Mouse (Mus musculus): Measurements from ENCODE around the gene Gipc3.

Gene Gipc3

DNA sequence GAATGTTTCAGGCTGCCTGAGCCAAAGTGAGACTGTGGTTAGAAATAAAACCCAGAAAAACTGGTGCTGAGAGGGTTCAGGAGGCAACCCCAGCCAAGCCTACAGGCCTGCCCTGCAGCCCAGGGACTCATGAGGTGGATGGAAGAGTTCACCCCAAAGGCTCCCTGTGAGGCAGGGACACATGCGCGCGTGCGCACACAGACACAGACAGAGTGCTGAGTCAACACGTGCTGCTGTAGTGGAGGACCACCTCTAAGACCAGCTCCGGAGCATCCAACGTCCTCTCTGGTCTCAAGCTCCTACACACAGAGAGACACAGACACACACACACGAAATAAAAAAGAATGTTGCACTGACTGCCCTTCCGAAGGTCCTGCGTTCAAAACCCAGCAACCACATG, 32.3 kb upstream of the Gipc3 start:
- in situ Hi-C loops (cut with MboI; ENCODE audit: low sequenced_read_pairs): no loop called here

GRCm38 (mm10) chr10:81367207-81367495, 24.1 kb upstream of the Gipc3 start:
- in situ Hi-C loops (cut with MboI; ENCODE audit: low sequenced_read_pairs): no loop called here

DNA sequence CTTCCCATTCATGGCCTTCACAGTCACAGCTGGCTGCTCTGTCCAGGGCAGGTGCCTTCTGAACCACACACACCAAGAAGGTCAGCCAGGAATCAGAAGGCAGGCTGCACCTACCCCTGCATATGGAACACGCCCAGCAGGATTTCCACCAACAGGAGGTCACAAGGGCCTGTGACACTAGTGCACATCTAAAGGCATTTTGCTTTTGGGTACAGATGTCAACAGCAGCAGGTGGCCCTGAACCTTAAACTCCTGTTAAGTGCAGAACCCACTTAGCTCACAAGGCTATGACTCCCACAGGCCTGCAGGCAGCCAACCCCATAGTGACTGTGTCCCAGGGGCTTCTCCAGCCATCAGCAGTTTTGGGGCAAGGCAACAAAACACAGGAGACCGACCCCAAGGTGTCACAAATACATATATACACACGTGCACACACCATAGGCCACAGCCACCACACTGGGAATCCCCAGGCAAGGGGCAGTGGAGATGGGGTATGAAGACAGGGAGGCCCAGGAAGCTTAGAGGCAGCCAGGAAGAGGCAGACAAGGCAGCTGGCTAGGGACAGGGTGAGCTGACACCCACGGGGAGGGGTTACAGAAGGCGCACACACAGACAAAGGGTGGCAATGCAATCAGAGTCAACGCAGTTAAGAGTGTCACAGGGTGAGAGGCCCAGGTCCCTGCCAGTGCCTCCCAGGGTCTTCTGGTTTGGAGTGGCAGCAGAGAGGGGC, 23.6 kb upstream of the Gipc3 start:
- in situ Hi-C loops (cut with MboI; ENCODE audit: low sequenced_read_pairs): no loop called here

GRCm38 (mm10) chr10:81365672-81366476, 22.8 kb upstream of the Gipc3 start, which contains the start of gene 4930404N11Rik:
TSS of gene 4930404N11Rik (minus strand) at chr10:81365816.
- in situ Hi-C loops (cut with MboI; ENCODE audit: low sequenced_read_pairs): no loop called here

DNA sequence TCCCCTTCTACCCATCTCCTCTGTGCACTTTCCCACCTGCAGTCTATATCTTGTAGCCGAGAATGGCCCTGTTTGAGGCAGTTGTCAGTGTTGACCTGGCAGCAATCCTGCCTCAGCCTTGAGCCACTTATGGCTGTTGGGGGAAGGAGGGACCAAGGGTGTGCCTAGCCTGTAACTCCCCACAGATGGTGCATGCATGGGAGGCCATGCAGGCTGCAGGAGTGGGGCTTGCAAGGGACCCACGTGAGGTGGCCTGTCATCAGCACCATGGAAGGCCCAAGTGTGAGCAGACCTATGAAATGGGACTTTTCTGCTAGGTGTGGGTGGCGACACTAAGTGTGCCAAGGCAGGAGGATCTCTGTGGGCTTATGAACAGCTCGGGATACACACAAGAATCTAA, 22.0 kb upstream of the Gipc3 start:
- in situ Hi-C loops (cut with MboI; ENCODE audit: low sequenced_read_pairs): no loop called here

- in situ Hi-C loops (cut with MboI; ENCODE audit: low sequenced_read_pairs): no loop called here
Observed at GRCm38 (mm10) chr10:81364666-81365065, 21.6 kb upstream of the Gipc3 start.

DNA sequence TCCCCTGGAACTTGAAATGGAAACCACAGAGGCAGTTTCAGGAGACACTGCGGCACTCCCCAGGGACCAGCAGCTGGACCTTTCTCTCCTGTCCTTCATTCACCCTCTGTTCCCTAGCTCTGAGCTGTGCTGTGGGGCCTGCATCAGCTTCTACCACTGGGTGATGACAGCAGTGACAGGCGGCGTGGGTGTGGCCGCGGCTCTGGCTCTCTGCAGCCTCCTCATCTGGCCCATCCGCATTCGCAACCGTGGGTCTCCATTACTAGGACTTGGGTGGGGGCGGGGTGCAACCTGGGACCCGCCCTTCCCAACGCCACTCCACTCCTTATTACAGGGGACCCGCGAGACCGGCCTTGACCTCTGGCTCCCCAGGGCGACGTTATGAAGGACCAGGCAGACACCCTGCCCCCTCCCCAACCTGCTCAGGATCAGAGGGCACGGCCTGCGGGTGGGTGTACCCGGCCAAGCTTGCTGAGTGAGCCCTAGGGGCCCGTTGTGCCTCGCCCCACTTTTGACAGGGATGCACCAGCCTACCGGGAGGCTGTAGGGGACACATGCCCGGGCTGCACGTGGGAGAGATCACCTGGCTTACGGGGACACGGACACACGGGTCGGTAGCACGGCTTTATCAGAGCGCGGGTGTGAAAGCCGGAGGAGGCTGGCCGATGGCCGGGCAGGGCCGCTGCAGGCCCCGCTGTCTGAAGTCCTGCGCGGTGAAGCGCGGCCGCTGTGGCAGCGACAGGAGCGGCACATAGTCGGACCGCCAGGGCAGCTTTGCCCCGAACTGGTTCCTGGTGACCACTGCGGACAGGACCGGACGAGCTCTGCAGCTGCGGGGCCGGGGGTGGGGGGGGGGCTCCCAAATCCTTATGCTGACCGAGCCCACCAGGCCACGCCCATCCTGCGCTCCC, 20.6 kb upstream of the Gipc3 start:
- in situ Hi-C loops (cut with MboI; ENCODE audit: low sequenced_read_pairs): no loop called here

GRCm38 (mm10) chr10:81362336-81362949, 19.4 kb upstream of the Gipc3 start:
- in situ Hi-C loops (cut with MboI; ENCODE audit: low sequenced_read_pairs): no loop called here

DNA sequence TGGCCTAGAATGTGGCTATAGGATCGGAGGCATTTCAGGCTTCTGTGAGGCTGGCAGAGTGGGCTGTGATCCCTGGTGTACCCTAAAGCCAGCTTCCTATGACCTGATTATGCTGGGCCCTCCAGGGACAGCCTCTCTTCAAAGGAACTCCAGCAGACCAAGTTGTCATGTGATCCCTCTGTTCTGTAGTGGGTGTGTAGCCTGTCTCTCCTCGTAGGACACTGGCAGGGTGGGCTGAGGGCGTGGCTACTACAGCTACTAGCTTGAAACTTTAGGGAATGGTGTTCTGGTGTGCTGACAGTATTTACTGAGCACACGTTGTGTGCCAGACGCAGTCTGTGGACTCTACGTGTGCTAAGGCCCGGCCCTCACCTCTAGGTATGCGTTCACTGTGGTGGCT, 17.7 kb upstream of the Gipc3 start:
- in situ Hi-C loops (cut with MboI; ENCODE audit: low sequenced_read_pairs): no loop called here

DNA sequence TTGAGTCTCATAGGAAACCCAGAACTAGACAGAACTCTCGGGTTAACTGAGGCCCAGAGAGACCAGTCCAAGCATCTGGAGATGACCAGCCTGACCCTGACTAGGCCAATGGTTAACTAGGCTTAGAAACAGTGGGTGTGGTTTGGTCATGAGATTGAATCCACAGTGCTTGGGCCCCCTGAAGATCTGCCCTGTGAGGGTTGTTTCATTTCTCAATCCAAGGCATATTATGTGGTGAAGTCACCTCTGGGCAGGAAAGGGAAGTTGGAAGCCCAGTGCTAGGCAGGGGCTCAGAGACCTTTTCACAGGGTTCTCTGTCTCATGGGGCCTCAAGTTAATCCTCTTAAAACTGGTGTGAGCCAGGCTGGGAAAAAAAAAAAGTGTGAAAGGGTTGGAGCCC, 15.8 kb upstream of the Gipc3 start:
- in situ Hi-C loops (cut with MboI; ENCODE audit: low sequenced_read_pairs): no loop called here

DNA sequence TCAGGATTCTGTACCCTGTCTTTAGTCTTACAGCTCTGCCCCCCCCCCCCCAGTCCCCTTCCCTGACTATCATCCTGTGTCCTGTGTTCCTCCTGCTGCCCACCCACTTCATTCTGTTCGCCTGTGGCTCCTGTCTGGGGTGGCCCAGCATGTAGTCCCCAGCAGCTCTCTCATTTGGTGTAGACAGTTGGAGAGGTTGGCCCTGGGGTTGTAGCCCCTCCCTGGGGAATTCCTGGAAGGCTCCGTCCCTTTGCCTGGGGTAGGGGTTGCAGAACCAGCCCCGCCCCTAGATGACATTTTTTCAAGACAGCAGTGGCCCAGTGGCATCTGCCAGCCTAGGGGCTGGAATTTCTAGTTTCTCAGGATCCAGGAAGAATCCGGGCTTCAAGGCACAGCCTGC, 15.1 kb upstream of the Gipc3 start:
- in situ Hi-C loops (cut with MboI; ENCODE audit: low sequenced_read_pairs): no loop called here

DNA sequence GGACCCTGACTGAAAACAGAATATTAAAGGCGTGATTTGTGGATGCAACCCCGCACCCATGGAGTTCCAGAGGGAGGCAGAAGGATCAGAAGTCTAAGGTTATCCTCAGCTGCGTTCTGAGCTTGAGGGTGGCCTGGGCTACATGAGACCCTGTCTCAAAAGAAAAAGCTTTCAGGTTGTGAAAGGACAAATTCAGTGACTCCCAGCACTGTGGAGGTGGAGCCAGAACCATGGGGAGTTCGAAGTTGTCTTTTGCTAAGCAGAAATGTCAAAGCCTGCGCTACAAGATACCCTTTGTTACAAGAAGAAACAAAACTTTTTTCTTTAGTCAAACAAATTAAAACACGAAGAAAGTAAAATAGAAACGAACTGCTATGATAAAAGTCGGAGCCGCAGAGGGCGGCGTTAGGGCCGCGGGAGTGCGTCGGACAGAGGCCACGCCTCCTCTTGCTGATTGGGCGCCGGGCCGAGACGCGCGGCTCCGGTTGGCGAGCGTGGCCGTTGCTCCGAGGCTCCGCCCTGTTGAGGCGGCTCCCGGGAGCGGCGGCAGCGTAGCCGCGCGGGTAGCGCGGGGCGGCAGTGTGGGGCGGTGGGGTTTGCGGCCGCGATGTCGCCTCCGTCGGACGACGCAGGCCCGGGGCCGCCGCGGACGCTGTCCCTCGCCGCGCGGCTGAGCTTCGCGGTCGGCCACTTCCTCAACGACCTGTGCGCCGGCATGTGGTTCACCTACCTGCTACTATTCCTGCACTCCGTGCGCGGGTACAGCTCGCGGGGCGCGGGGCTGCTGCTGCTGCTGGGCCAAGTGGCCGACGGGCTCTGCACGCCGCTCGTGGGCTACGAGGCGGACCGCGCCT, 14.2 kb upstream of the Gipc3 start, which contains the start of gene Mfsd12:
Gene Mfsd12 (plus strand): TSS at position 501 of the 854 bp plus-strand sequence.
- in situ Hi-C loops (cut with MboI; ENCODE audit: low sequenced_read_pairs): no loop called here

DNA sequence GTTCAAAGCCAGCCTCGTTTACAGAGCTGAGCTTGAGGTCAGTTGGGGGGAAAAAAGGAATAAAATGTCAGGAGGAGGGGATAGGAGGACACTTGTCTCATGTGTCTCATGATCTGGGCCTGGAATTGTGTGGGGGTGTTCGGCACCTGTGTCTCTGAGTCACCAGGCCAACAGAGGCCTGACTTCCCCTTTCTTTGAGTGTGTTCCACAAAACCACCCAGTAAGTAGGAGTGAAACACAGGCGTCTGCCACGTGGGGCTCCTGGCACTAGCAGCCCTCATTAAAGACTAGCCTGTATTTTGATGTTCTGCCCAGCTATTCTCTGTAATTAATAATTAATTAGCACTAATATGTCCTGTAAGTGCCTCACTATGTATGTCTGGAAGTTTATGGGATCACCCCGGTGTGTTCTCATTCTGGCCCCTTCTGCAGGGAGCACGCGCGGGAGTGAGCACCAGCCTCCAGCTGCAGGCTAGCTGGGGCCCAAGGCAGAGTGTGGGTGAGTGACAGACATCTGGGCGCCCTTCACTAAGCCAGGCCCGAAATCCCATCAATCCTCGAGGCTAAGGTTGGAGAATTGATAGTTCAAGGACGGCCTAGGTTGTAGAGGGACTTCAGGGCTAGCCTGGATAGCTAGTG, 13.4 kb upstream of the Gipc3 start:
- in situ Hi-C loops (cut with MboI; ENCODE audit: low sequenced_read_pairs): no loop called here

GRCm38 (mm10) chr10:81355533-81355932, 12.5 kb upstream of the Gipc3 start:
- in situ Hi-C loops (cut with MboI; ENCODE audit: low sequenced_read_pairs): no loop called here

DNA sequence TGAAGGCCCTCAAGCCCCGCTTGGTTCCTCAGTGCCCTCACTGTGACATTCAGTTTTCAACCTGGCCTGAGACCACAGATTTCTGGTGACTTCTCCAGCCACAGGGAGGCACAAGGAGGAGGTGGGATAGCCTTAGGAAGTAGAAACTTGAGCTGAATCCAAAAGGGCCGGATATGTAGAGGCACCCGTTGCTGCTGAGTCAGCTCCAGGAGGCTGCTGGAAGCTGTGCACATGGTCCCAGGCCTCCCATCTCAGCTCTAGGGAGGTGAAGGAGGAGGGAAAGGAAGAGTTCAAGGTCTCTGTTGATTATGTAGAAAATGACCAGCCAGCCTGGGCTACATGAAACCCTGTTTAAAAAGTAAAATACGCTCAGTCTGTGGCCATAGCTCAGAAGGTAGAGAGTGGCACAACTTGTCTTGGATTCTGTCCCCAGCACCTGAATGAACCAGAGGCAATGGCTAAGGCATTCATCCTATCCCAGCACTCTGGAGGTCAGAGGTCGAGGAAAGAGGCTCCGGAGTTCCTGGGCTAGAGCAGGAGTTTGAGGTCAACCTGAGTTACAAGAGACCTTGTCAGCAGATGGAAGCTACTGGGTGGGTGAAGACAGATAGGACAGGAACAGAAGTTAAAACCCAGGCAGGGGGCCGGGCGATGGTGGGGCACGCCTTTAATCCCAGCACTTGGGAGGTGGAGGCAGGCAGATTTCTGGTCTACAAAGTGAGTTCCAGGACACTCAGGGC, 11.8 kb upstream of the Gipc3 start:
- in situ Hi-C loops (cut with MboI; ENCODE audit: low sequenced_read_pairs): no loop called here

DNA sequence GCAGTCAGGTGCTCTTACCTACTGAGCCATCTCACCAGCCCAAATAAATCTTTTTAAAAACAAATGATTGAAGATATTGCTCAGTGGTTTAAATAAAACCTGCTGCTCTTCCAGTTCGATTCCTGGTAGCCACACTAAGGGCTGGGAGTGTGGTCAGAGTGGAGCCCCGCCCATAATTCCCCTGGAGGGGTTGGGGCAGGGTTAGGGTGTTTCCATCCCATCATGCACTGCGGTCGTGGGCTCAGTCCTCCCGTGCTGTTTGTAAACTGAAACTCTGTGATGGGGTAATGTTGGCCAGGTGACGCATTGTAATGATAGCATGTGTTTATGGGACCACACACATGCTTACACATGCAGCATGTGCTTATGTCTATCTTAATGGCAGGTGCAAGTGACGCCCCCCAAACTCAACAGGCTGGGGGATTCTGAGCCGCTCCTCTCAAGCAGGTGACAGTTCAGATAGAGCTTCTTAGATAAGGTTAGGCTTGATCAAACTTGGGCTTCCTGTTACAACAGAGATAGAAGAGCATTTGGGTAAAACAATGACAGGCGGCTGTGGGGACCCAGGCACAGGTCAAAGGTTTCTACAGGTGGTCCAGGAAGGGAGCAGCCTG, 8.7 kb upstream of the Gipc3 start:
- in situ Hi-C loops (cut with MboI; ENCODE audit: low sequenced_read_pairs): no loop called here

GRCm38 (mm10) chr10:81350351-81351063, 7.4 kb upstream of the Gipc3 start, which contains the start of gene Hmg20b:
TSS of gene Hmg20b (minus strand) at chr10:81350480.
- in situ Hi-C loops (cut with MboI; ENCODE audit: low sequenced_read_pairs): no loop called here

DNA sequence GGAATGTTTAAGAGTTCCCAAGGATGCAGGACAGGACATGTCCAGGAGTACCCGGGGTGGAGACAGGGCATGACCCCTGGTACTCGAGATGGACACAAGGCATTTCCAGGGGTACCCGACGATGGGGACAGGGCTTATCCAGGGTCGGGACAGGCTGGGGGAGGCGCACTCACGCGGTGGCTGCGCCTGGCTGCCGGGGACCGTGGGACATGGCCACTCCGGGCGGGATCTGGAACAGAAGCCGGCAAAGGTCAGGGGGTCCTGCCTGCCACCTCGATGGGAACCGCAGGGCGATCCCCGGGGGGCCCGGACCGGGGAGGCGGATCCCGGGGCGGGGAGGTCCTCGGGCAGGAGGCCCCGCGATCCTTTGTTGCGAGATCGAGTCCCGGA, 6.9 kb upstream of the Gipc3 start:
- in situ Hi-C loops (cut with MboI; ENCODE audit: low sequenced_read_pairs): loop anchor here (10.0 kb wide), 1 partner anchor 155 kb away; no protein-coding TSS in a partner anchor
